Mouse (Mus musculus): ENCODE measurements around the gene Trim47. TPM values are rescaled to one million over a fixed set of nuclear protein-coding genes. Genes with fewer than 3 reads are reported as not detected.
A peak's percentile ranks its signal among the peaks of the same experiment; 100 is the strongest.

The Trim47 gene
- polyA plus RNA-seq, 1 experiment from 2014 or later, result 9.4 TPM

DNA sequence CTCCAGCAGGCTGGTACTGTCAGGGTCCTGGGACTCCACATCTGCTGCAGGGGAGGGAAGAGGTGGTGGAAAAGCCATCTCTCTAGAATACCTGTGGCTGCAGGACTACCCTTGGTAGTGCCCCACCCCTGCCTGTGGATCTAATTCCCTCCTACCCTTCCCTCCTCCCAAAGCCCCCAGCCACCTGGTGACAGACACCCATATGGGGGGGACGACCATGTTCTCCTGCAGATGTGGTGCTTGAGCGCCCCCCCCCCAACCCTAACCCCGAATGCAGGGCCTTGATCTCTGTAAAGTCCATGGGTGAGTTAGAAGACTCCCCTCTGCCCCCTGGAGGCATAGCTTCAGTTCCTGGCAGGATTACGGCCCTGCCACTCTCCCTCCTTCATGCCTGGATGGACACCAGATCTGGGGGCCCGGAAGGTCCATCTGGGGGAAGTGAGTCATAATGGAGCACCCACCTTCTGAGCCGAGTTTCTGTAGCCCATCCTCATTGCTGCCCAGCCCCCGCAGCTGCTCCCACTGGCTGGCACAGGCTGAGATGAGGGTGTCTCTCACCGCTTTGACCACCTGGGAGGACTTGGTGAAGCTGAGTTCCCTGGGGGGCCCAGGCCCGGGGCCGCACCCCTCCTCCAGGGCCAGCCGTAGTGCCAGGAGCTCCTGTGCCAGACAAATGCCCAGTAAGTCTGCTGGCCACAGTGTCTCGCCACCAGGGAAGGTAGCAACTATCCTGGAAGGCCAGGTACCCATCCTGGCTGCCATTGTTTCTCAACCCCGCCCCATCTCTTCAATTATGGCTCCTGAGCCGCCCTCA lies 19.8 kb downstream of the Trim47 start:
- Histone ChIP-seq H3K79me2 (ENCODE audit: inconsistent target) (peaks cover 26% of the 10 kb centered on the region), H3K36me3 (ENCODE audit: inconsistent target) (peaks cover 18% of the 10 kb centered on the region; the same call in 1 of the 2 replicates), H3K4me3 (ENCODE audit: inconsistent target) (no peak overlapping the region), H3K27ac (no peak overlapping the region)
- WGBS (ENCODE audit: missing documents), result 69% methylated on average over 13 of the region's 14 CpGs

DNA sequence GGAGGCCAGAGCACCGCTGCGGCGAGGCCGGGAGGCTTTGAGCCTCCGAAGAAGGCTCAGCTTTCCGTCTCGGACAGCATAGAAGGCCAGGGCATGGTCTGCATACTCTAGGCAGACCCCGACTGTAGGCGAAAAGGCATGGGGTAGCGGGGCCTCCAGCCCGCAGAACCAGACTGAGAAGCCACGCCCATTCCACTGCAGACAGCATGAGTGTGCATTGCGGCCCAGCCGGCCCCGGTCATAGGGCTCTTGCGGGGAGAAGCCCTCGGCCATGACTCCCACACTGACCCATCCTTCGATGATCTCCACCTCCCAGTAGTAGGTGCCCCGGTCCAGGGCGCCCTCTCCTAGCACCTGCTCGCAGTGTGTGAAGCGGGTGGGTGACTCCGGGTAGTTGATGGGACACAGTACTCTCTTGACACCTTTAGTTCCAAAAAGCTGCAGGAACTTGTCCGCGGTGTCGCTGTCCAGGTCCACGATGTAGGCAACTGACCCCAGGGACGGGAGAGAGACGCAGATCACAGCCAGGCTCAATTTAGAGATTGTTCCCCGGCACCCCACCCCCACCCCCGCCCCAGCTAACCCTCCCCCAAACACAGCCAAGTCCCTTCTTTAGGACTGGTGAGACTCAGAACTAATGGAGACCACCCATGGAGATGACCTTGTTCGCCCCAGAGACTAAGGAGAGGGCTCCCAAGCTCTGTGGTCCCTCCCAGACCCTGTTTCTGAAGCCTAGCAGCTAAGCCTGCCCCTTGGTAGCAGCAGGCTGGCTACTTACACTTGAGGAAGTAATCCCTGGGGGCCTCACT lies 20.7 kb downstream of the Trim47 start:
- 94% methylated on average over 32 of the region's 32 CpGs for WGBS (ENCODE audit: missing documents)
- H3K4me3 ChIP-seq (ENCODE audit: inconsistent target), result no peak overlapping the region
- peaks cover 19% of the 10 kb centered on the region for H3K79me2 ChIP-seq (ENCODE audit: inconsistent target)
- peaks cover 18% of the 10 kb centered on the region; the same call in 1 of the 2 replicates for H3K36me3 ChIP-seq (ENCODE audit: inconsistent target)
- no peak overlapping the region for H3K27ac ChIP-seq

DNA sequence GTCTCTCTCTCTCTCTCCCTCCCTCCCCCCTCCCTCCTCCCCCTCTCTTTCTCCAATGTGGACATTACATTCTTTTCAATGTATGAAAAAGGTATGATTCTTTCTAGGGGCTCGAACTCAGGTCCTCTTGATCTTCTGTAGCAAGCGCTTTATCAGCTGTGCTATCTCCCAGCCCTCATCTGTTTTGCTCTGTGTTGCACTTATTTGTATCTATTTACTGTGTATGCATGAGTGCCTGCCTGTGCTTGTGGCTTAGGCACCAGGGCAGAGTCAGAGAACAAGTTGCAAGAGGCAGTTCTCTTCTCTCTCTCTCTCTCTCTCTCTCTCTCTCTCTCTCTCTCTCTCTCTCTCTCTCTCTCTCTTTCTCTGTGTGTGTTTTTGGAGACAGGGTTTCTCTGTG lies 21.9 kb downstream of the Trim47 start:
- WGBS (ENCODE audit: missing documents), result 94% methylated on average over 2 of the region's 2 CpGs
- H3K36me3 ChIP-seq (ENCODE audit: inconsistent target), result peaks cover 18% of the 10 kb centered on the region; the same call in 1 of the 2 replicates
- H3K79me2 ChIP-seq (ENCODE audit: inconsistent target), result peaks cover 17% of the 10 kb centered on the region
- H3K27ac ChIP-seq, result no peak overlapping the region
- no peak overlapping the region for H3K4me3 ChIP-seq (ENCODE audit: inconsistent target)

DNA sequence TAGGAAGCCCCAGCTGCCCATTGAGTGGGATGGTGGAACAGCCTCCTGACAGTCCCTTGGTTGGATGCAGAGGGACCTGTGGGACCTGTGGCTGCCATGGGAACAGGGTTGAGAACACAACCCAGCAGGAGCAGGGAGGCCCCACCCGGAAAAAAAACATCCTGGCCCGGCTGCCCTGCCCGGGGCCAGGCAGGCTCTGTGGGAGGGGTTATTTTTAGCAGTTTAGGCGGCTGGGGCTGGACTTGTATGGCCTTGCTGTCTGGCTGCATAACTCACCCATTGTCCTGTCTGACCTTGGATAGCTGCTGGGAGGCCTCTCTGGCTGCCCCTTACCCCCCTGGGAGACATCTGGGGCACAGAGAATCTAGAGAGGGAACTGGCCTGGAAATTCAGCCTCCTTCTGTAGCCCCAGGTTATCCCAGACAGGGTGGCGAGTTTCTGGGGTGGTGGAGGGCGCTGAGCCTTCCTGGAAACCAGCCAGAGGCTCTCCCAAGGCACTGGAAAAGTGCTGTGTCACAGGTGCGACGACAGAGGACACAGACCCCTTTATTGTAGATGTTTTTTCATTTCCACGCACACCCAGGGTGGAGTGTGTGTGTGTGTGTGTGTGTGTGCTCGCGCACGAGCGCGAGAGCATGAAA lies 22.9 kb downstream of the Trim47 start:
- H3K27ac ChIP-seq, result no peak overlapping the region
- WGBS (ENCODE audit: missing documents), result 42% methylated on average over 6 of the region's 14 CpGs
- H3K36me3 ChIP-seq (ENCODE audit: inconsistent target), result peaks cover 18% of the 10 kb centered on the region; the same call in 1 of the 2 replicates
- H3K4me3 ChIP-seq (ENCODE audit: inconsistent target), result no peak overlapping the region
- peaks cover 14% of the 10 kb centered on the region for H3K79me2 ChIP-seq (ENCODE audit: inconsistent target)

DNA sequence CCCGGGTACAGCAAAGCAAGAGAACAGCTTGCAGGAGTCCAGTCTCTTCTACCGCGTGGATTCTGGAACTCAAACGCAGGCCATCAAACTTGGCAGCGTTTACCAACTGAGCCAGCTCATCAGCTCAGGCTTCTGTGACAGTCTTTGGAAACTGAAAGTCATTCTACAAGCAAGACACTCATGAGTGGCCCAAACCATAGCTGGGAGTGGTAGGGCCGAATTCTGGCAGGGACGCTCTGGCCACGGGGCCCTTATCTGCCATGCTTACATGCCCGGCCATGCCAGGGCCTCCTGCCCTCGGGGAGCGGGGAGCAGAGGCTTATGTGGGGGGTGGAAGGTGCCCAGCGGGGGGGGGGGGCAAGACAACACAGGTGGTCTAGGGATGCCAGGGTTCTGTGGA lies 23.4 kb downstream of the Trim47 start:
- WGBS (ENCODE audit: missing documents), result 73% methylated on average over 12 of the region's 12 CpGs
- no peak overlapping the region for H3K4me3 ChIP-seq (ENCODE audit: inconsistent target)
- H3K79me2 ChIP-seq (ENCODE audit: inconsistent target), result peaks cover 9% of the 10 kb centered on the region
- no peak overlapping the region for H3K27ac ChIP-seq
- H3K36me3 ChIP-seq (ENCODE audit: inconsistent target), result peaks cover 18% of the 10 kb centered on the region; the same call in 1 of the 2 replicates

DNA sequence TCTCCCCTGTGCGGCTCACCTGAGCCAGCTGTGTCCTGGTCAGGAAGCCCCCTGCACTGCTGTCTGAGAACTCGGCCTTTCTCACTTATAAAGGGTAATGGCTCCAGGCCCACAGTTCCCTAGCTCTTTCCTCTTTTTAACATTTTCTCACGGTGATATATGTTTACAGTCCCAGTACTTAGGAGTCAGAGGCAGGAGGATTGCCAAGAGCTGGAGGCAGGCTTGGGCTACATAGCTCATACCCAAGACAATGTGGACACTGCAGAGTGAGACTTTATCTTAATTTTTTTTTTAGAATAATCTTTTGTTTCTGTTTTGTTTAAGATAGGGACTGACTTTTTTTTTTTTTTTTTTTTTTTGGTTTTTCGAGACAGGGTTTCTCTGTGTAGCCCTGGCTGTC lies 24.5 kb downstream of the Trim47 start:
- Histone ChIP-seq H3K4me3 (ENCODE audit: inconsistent target) (no peak overlapping the region), H3K36me3 (ENCODE audit: inconsistent target) (peaks cover 18% of the 10 kb centered on the region; the same call in 1 of the 2 replicates), H3K79me2 (ENCODE audit: inconsistent target) (no peaks in the 10 kb centered on the region), H3K27ac (no peak overlapping the region)
- WGBS (ENCODE audit: missing documents), result 52% methylated on average over 3 of the region's 4 CpGs

DNA sequence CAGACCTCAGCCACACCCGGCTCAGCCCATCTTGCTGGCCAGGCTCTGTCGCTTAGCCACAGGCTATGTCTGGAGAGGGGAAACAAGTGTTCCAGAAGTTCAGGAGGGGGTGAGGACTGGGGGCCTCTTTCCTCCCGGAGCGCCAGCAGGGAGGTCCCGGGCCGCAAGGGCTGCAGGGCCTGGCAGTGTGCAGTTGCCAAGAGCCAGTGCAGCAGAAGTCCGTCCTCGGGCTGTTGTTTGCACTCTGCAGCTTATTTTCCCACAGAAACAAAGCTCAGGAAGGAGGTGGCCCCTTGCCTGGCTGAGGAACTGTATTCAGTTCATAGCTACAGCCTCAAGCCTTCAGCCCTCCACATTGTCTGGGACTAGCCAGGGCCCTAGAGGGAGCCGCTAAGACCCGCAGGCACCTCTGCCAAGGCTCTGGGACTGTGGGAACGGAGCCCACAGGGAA lies 25.1 kb downstream of the Trim47 start:
- H3K79me2 ChIP-seq (ENCODE audit: inconsistent target), result no peaks in the 10 kb centered on the region
- H3K4me3 ChIP-seq (ENCODE audit: inconsistent target), result no peak overlapping the region
- no peak overlapping the region for H3K27ac ChIP-seq
- WGBS (ENCODE audit: missing documents), result 51% methylated on average over 9 of the region's 11 CpGs
- H3K36me3 ChIP-seq (ENCODE audit: inconsistent target), result peaks cover 15% of the 10 kb centered on the region; the same call in 1 of the 2 replicates

DNA sequence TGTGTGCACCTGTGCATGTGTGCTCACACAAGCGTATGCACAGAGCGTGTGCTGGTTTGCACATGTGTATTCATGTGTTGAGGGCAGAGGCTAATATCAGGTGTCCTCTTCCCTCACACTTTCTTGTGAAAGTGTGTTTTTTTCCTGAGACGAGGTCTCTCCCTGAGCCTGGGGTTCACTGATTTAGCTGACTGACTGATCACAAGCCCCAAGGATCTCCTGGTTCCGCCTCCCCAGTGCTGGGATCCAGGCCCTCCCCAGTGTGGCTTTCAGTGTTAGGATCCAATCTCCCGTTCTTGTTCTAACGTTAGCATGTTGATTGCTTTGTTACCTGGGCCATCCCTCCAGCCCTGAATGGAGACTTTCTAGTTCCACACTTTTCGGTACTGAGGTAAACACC lies 26.2 kb downstream of the Trim47 start:
- Histone ChIP-seq H3K27ac (no peak overlapping the region), H3K4me3 (ENCODE audit: inconsistent target) (no peak overlapping the region), H3K36me3 (ENCODE audit: inconsistent target) (peaks cover 4% of the 10 kb centered on the region; the same call in 1 of the 2 replicates), H3K79me2 (ENCODE audit: inconsistent target) (no peaks in the 10 kb centered on the region)
- 90% methylated on average over 7 of the region's 7 CpGs for WGBS (ENCODE audit: missing documents)

DNA sequence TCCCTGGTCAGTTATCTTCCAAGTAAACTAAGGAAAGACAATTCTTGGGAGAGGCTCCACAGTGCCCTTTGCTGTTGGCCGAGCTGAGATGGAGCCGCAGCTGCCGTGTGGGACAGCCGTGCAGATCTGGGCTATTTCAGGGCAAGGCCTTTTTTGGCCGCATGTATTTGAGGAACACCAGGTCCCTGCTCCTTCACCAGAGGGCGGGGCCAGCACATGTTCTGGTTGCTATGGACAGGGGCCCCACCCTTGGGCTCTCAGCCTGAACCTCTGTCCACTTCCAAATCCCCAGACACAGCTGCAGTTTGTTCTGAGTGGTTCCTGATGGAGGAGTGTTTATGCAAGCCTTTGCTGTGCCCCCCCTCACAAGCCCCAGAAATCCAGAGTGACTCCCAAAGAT lies 26.6 kb downstream of the Trim47 start:
- Histone ChIP-seq H3K79me2 (ENCODE audit: inconsistent target) (no peaks in the 10 kb centered on the region), H3K36me3 (ENCODE audit: inconsistent target) (no peaks in the 10 kb centered on the region), H3K4me3 (ENCODE audit: inconsistent target) (no peak overlapping the region), H3K27ac (no peak overlapping the region)
- 58% methylated on average over 6 of the region's 6 CpGs for WGBS (ENCODE audit: missing documents)

DNA sequence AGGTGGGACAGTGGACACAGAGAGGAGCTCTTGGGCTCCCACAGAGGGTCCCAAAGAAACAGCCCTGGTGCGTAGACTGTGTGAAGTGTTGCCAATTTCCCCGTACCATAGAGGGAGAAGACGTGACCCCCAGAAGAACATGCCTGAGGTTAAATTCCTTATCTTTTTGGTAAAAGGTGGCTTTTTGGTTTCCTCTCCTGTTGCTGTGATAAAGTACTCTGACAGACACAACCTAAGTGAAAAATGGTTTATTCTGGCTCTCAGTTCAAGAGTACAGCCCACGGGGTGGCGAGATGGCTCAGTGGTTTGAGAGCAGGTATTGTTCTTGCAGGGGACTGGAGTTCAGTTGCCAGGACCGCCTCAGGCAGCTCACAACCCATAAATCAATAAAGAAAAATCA lies 27.5 kb downstream of the Trim47 start:
- WGBS (ENCODE audit: missing documents), result 81% methylated on average over 6 of the region's 6 CpGs
- Histone ChIP-seq H3K79me2 (ENCODE audit: inconsistent target) (no peaks in the 10 kb centered on the region), H3K36me3 (ENCODE audit: inconsistent target) (no peaks in the 10 kb centered on the region), H3K27ac (no peak overlapping the region), H3K4me3 (ENCODE audit: inconsistent target) (no peak overlapping the region)

DNA sequence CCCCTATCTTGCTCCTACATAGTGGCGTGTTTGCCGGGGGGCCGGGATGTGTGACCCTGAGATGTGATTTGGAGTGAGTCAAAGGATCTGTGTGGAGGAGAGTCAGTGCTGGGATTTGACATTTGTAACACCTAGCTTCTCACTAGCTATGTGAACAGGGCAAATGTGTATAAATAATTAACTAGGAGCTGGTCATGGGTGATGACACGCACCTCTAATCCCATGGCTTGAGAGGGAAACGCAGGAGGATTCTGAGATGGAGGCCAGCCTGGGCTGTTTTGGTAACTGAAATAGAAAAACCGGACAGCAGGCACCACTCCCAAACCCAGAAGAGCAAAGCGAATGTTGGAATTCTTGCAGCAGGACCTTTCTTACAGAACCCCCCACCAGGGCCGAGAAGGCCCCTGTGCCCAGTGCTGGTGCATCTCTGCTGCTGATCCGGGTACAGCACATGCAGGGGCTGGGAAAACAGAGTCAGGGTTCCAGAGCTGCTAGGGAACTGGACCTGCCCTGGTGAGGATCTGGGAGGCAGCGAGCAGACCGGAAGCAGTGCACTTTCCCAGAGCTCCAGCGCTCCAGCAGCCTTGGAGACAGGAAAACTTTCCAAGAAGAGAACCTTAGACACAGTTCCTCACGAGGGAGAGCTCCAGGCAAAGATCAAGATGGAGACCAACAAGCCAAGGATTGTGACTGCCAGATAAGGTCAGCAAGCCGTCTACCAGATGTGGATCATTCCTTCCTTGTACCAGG lies 28.1 kb downstream of the Trim47 start:
- Histone ChIP-seq H3K79me2 (ENCODE audit: inconsistent target) (no peaks in the 10 kb centered on the region), H3K27ac (no peak overlapping the region), H3K4me3 (ENCODE audit: inconsistent target) (no peak overlapping the region), H3K36me3 (ENCODE audit: inconsistent target) (no peaks in the 10 kb centered on the region)
- WGBS (ENCODE audit: missing documents), result 90% methylated on average over 12 of the region's 14 CpGs

DNA sequence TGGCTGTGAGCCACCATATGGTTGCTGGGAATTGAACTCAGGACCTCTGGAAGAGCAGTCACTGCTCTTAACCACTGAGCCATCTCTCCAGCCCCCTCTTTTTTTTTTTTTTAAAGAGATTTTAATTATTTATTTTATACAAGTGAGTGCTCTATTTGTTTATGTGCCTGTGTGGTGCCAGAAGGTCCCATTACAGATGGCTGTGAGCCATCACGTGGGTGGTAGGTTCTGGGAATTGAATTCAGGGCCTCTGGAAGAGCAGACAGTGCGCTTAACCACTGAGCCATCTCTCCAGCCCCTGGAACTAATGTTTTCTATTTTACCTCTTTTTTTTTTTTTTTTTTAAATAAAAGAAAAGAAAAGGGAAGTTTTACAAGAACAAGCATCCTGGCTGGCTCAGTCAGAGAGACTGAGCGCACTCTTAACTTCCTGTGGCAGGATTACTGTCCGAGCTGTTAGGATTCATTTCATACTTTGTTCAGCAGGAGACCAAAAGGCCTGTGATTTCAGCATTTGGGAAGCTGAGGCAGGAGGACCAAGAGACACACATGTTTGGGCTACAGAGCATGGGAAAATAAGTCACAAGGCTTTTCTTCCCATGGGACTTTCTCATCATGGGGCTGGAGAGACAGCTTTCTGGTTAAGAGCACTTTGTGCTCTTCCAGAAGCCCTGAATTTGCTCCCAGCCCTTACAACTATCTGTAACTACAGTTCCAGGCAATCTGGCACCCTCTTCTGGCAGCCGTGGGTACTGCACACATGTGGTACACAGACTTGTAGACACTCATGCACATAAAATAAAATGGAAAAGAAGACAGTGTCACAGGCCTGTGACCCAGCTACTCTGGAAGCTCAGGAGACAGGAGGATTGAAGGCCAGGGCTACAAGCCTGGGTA lies 30.5 kb downstream of the Trim47 start:
- Histone ChIP-seq H3K79me2 (ENCODE audit: inconsistent target) (no peaks in the 10 kb centered on the region), H3K27ac (peak overlapping the region; percentile 74)
- 34% methylated on average over 5 of the region's 5 CpGs for WGBS (ENCODE audit: missing documents)

DNA sequence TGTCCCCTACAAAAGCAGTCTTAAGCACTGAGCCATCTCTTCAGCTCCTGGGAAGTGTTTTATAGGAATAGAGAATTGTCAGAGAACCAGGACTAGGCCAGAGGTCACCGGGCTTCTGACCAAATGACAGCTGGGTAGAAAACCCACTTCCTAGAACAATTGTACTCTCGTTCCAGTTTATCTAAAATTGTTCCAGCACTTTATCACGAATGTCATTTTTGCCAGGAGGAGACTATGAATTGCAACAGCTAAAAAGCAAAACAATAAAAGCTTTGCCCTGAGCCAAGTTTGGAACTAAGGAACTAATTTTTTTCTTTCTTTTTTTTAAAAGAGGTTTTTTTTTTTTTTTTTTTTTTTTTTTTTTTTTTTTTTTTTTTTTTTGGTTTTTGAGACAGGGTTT lies 31.4 kb downstream of the Trim47 start:
- WGBS (ENCODE audit: missing documents), result 15% methylated on average over 3 of the region's 3 CpGs
- Histone ChIP-seq H3K79me2 (ENCODE audit: inconsistent target) (no peaks in the 10 kb centered on the region), H3K27ac (peak overlapping the region; percentile 82), H3K4me3 (ENCODE audit: inconsistent target) (no peak overlapping the region), H3K36me3 (ENCODE audit: inconsistent target) (no peaks in the 10 kb centered on the region)

More for the DNA sequence above, 30.5 kb downstream of the Trim47 start:
- no peaks in the 10 kb centered on the region for H3K36me3 ChIP-seq (ENCODE audit: inconsistent target)
- H3K4me3 ChIP-seq (ENCODE audit: inconsistent target), result no peak overlapping the region

Measured in macrophage (primary cell).